Mouse (Mus musculus) forebrain, embryonic 16.5 days (tissue): ENCODE data around the gene Endov. TPM values are rescaled to one million over a fixed set of nuclear protein-coding genes. Genes with fewer than 3 reads are reported as not detected.

Source experiments
- ATAC-seq: fragments of 200-750 bp; cut with Nextera tagmentation; 2 replicates; pipeline ENCODE4 v1.8.0; 2017; ENCODE audit warnings: mild to moderate bottlenecking, moderate library complexity
- H3K27ac ChIP-seq: fragments of 300-500 bp; sonication (generic); 2 replicates; pipeline ENCODE4 v1.5.1; 2014; ENCODE audit warnings: low read length, control low read depth
- H3K27me3 ChIP-seq: fragments of 300-500 bp; sonication (generic); replicated peaks from 2 replicates; pipeline ENCODE4 v1.6.1; 2014; ENCODE audit warnings: low read length; ENCODE audit not compliant: control insufficient read depth, insufficient read depth
- H3K36me3 ChIP-seq: fragments of 300-500 bp; sonication (generic); 2 replicates; pipeline ENCODE4 v1.6.1; 2014; ENCODE audit not compliant: control insufficient read depth, insufficient read depth
- H3K4me1 ChIP-seq: fragments of 300-500 bp; sonication (generic); replicated peaks from 2 replicates; pipeline ENCODE4 v1.6.1; 2014; ENCODE audit warnings: low read length; ENCODE audit not compliant: control insufficient read depth, insufficient read depth
- H3K4me2 ChIP-seq: fragments of 300-500 bp; sonication (generic); 2 replicates; pipeline ENCODE4 v1.6.1; 2014; ENCODE audit warnings: mild to moderate bottlenecking, low read length, control low read depth
- H3K4me3 ChIP-seq: fragments of 300-500 bp; sonication (generic); replicated peaks from 2 replicates; pipeline ENCODE4 v1.5.1; 2014; ENCODE audit warnings: mild to moderate bottlenecking, low read length, control low read depth
- H3K9ac ChIP-seq: fragments of 300-500 bp; sonication (generic); replicated peaks from 2 replicates; pipeline ENCODE4 v1.6.1; 2014; ENCODE audit warnings: low read depth, low read length, control low read depth
- H3K9me3 ChIP-seq: fragments of 300-500 bp; sonication (generic); 2 replicates; pipeline ENCODE4 v1.6.1; 2016; ENCODE audit warnings: low read length; ENCODE audit not compliant: control insufficient read depth
- WGBS: fragments of 180-500 bp; shearing (Covaris S2); extraction: QIAGEN DNeasy Blood & Tissue Kit; methylation state at CpG from one replicate; pipeline ENCODE4 v1.1.7; 2014; 5-methylcytosine and 5-hydroxymethylcytosine counted together
- polyA plus RNA-seq: library from polyadenylated mRNA; unstranded; fragments of >200 nt; fragmentation: Nextera tagmentation; extraction: Ambion mirVana; gene quantifications from 2 replicates; pipeline ENCODE4 v1.2.1, GENCODE M21; 2015

Gene Endov
- polyA plus RNA-seq = 16.2 and 21.0 TPM in 2 replicates

GRCm38 (mm10) chr11:119490861-119491689, at the start of gene Endov:
TSS of gene Endov (plus strand) at chr11:119491347.
- no peaks in the 10 kb centered on the region for H3K27me3 ChIP-seq
- under 1% methylated on average over 65 of the region's 66 CpGs for WGBS
- H3K36me3 ChIP-seq = no peaks in the 10 kb centered on the region
- H3K4me3 ChIP-seq = peak within 1 kb of the TSS; percentile 91
- peak within 1 kb of the TSS; percentile 93 for H3K4me2 ChIP-seq
- H3K9me3 ChIP-seq = no peaks in the 10 kb centered on the region
- H3K9ac ChIP-seq = peak within 1 kb of the TSS; percentile 97
- peak within 1 kb of the TSS; percentile 92 for H3K27ac ChIP-seq
- H3K4me1 ChIP-seq = peaks cover 16% of the 10 kb centered on the region
- ATAC-seq = peak; percentile 97

GRCm38 (mm10) chr11:119442199-119442598, 48.9 kb upstream of the Endov start:
- Histone ChIP-seq H3K9ac (no peak overlapping the region), H3K9me3 (no peaks in the 10 kb centered on the region), H3K4me2 (no peak overlapping the region), H3K27ac (no peak overlapping the region), H3K27me3 (no peaks in the 10 kb centered on the region), H3K4me1 (no peaks in the 10 kb centered on the region), H3K4me3 (no peak overlapping the region), H3K36me3 (no peaks in the 10 kb centered on the region)
- WGBS = 89% methylated on average over 8 of the region's 8 CpGs
- no peak for ATAC-seq

- H3K27me3 ChIP-seq = no peaks in the 10 kb centered on the region
- H3K4me3 ChIP-seq = no peak overlapping the region
- no peak for ATAC-seq
- H3K27ac ChIP-seq = no peak overlapping the region
- no peaks in the 10 kb centered on the region for H3K4me1 ChIP-seq
- H3K36me3 ChIP-seq = no peaks in the 10 kb centered on the region
- no peak overlapping the region for H3K4me2 ChIP-seq
- H3K9ac ChIP-seq = no peak overlapping the region
- H3K9me3 ChIP-seq = no peaks in the 10 kb centered on the region
- WGBS = 93% methylated on average over 9 of the region's 9 CpGs
Observed at GRCm38 (mm10) chr11:119443442-119443841, 47.7 kb upstream of the Endov start.

- Histone ChIP-seq H3K27ac (no peak overlapping the region), H3K4me2 (no peak overlapping the region), H3K9me3 (no peaks in the 10 kb centered on the region), H3K9ac (no peak overlapping the region), H3K36me3 (no peaks in the 10 kb centered on the region), H3K4me1 (no peaks in the 10 kb centered on the region), H3K27me3 (no peaks in the 10 kb centered on the region), H3K4me3 (no peak overlapping the region)
- ATAC-seq = no peak
- 80% methylated on average over 4 of the region's 4 CpGs for WGBS
Observed at GRCm38 (mm10) chr11:119456097-119456496, 35.0 kb upstream of the Endov start.

DNA sequence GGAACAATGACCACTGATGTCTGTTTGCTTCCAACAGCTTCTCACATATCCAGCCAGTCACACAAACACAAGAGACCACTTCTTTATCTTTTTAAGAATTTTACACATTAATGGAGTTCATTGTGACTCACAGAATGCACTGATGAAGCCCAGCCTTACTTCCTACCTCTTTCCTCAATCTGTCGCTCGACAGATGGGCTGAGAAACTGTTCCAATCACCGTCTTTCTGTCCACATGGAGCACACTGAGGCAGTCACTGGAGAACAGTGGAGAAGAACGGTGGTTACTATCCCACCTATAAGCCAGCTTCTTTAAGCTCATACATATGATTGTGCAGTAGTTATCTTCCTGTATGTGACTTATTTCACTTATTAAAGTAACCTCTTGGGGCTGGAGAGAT, 13.3 kb upstream of the Endov start:
- no peaks in the 10 kb centered on the region for H3K4me1 ChIP-seq
- no peak overlapping the region for H3K4me3 ChIP-seq
- no peaks in the 10 kb centered on the region for H3K27me3 ChIP-seq
- 86% methylated on average over 4 of the region's 4 CpGs for WGBS
- no peaks in the 10 kb centered on the region for H3K9me3 ChIP-seq
- H3K27ac ChIP-seq = no peak overlapping the region
- no peak overlapping the region for H3K9ac ChIP-seq
- no peak overlapping the region for H3K4me2 ChIP-seq
- no peaks in the 10 kb centered on the region for H3K36me3 ChIP-seq
- ATAC-seq = no peak

DNA sequence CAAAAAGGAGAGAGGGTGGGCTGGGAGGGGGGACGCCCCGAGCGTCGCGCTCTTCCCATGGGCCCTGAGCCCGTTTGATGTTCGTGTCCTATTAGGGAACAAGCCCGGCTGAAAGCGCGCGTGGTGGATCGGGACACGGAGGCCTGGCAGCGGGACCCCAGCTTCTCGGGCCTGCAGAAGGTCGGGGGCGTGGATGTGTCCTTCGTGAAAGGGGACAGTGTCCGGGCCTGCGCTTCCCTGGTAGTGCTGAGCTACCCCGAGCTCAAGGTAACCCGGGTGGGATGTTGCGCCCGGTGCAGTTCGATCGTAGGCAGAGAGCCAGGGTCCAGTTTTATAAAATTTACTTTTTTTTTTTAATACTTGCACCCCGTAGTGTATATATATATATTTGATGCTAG, 542 bp downstream of the Endov start:
- Histone ChIP-seq H3K4me2 (peak overlapping the region; percentile 93), H3K36me3 (no peaks in the 10 kb centered on the region), H3K27me3 (no peaks in the 10 kb centered on the region), H3K4me1 (peaks cover 16% of the 10 kb centered on the region), H3K4me3 (peak overlapping the region; percentile 91), H3K9ac (peak overlapping the region; percentile 97), H3K27ac (peak overlapping the region; percentile 92), H3K9me3 (no peaks in the 10 kb centered on the region)
- peak; percentile 29; the same call in 1 of the 2 replicates for ATAC-seq
- WGBS = 4% methylated on average over 27 of the region's 27 CpGs

GRCm38 (mm10) chr11:119492830-119493229, 1.7 kb downstream of the Endov start:
- Histone ChIP-seq H3K9ac (no peak overlapping the region), H3K9me3 (no peaks in the 10 kb centered on the region), H3K4me3 (no peak overlapping the region), H3K4me1 (peaks cover 16% of the 10 kb centered on the region), H3K36me3 (no peaks in the 10 kb centered on the region), H3K4me2 (peak overlapping the region; percentile 93), H3K27me3 (no peaks in the 10 kb centered on the region), H3K27ac (no peak overlapping the region)
- ATAC-seq = no peak
- WGBS = 92% methylated on average over 6 of the region's 6 CpGs

- Histone ChIP-seq H3K27ac (no peak overlapping the region), H3K4me1 (peaks cover 16% of the 10 kb centered on the region), H3K36me3 (no peaks in the 10 kb centered on the region), H3K4me2 (no peak overlapping the region), H3K27me3 (no peaks in the 10 kb centered on the region), H3K4me3 (no peak overlapping the region), H3K9ac (no peak overlapping the region), H3K9me3 (no peaks in the 10 kb centered on the region)
- no peak for ATAC-seq
- 83% methylated on average over 4 of the region's 4 CpGs for WGBS
Observed at GRCm38 (mm10) chr11:119493516-119493915, 2.4 kb downstream of the Endov start.

DNA sequence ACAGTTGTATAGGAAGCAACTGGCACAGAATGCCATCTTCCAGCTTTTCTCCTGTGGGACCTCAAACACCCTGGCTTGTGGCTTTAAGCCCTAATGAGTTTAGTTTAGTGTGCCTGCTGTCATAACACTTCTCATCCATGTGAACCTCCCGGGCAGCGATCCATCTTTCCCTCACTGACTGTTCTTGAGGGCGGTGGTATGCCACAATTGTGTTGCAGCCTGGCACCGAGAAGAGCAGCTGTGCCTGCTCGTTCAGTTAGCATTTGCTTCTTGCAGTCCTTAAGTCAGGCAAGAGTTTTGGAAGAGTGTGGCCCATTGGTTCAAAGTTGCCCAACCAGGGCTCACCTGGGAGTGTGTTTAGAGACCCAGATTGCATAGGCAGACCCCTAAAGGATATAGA, 5.0 kb downstream of the Endov start:
- Histone ChIP-seq H3K4me3 (no peak overlapping the region), H3K27me3 (no peaks in the 10 kb centered on the region), H3K4me1 (peaks cover 11% of the 10 kb centered on the region), H3K9ac (no peak overlapping the region), H3K4me2 (no peak overlapping the region), H3K9me3 (no peaks in the 10 kb centered on the region), H3K36me3 (0 out of 2 replicates have a peak, but pooled peaks cover 3% of the 10 kb centered on the region), H3K27ac (no peak overlapping the region)
- WGBS = 66% methylated on average over 5 of the region's 5 CpGs
- no peak for ATAC-seq
